Mouse (Mus musculus): ENCODE measurements around the gene Il15. TPM values are rescaled to one million over a fixed set of nuclear protein-coding genes. Genes with fewer than 3 reads are reported as not detected.

Il15 gene
- polyA plus RNA-seq (2017; shearing (Covaris generic)) = under 1 TPM; 0.94 TPM

DNA sequence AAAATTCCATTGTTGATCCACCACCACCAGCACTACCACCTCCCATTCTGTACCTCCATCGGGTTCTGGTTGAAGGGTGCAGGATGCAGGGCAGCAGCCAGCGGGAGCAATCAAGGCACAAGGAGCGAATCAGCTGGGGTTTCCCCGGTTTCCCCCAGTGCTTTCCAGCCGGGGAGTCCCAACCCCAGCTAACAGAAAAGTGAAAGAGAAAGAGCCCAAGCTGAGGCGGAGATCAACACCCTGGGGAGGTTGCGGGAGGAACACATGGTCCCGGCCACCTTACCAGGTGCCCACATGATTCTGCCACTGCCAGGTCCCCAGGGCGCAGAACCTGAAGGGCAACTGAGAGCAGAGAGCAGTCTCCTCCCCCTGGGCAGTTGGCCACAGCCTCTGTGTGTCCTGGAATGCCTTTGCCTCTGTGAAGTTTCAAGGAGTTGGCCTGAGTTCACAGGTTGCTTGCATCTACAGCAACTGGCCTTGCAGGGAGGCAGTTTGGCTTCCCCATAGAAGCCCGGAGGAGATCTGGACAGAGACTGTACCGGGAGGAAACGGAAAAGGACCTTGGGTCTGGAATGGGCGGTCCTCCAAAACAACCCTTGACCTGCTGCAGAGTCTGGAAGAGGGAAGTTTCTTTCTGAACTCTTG, at the start of gene Il15:
TSS of gene Il15 (minus strand) at position 537 of the 645 bp plus-strand sequence.
- peak; percentile 88 for ATAC-seq

DNA sequence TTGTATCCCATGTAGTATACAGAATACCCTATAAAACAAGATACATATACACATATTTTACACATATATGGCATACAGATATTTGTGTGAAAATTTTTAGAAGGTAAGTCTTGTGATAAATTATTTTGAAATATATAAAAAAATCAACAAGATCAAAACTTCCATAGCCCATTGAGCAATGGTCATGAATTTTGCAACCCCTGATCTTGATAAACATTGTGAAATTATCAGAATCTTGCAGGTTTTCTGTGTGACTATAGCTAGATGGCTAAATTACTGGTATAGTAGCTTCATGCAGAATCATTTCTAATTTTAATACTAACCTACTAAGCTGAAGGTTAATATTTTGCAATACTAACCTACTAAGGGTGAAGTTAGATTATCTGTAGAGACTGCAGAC, 41.9 kb upstream of the Il15 start:
- ATAC-seq = no peak

DNA sequence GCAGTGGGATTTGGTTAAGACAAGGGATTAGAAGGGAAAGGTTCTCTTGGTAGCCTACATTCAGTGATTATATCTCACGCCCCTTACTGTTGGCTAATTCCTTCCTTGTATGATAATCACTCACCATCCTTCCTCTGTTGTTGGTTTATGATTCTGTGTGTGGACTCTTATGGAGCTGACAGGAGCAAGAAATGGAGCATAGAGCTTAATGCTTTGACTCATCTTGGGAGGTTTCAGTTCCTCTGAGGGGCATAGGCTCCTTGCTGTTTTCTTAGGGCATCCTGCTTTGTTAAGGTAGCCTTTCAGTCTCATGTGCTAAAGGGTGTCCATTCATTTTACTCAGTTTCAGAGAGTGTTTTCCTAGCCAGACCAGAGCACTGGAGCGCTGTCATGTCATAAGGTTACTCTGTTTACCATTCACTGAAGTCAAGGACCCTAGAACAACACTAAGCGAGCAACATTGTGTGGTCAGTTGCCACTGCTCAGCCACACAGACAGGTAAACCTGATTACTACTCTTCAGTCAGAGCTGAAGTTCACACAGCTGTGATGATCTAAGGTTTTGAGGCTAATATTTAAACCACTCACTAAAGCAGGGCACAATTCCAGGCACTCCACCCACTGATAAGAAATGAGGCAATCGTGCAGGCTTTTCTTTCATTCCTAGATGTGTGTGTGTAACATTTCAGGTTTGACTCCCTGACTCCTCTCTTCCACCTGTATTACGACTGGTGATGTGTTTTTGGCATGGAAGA, 13.7 kb upstream of the Il15 start:
- ATAC-seq = no peak

DNA sequence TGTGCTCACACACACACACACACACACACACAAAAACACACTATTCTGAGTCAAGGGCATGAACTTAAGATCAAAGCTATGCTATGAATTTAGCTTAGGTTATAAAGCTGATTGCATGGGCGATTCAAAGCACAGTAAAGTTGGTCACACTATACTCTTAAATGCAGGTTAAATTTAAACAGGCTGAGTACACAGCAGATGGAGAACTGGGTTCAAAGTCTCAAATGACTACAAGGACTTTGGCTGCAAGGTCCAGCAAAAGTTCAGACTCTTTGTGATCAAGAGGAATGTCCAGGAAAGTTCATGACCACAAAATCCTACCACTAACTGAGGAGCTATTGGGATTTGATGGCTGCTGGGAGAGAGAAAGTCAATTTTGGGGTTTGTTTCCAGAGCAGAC, 12.5 kb upstream of the Il15 start:
- ATAC-seq = no peak

DNA sequence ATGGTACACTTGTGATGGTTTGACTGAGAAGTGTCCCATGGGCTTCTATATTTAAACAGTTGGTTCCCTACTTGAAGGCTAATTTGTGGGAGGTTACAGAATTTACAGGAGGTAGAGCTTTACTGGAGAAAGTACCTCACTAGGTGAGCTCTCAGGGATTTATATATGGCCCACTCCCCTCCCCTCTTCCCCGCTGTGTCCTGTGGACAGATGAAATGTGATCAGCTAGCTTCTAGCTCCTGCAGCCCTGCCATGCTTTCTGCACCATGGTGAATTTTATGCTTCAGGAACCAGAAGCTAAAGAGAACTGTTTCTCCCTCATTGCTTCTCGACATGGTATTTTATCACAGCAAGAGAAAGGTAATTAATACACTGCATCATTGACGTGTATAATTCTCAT, 7.1 kb upstream of the Il15 start:
- no peak for ATAC-seq

DNA sequence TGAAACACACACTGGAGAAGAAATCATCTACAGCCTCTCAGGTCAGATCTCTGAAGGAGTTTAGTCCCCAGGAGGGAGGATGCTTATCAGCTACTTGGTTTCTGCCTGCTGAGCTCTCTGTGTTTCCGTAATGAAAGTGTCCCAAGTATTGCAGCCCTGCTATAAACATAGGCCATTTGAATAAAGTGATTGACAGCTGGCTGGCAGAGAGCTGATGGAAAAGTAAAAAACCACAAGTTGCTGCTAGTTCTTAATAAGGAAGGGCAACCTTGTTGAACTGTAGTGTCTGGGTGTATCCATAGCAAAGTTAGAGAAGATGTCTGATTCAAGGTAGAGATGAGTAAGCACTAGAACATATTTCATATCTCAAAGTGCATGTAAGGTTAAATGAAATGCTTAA, 4.0 kb upstream of the Il15 start:
- ATAC-seq = no peak

DNA sequence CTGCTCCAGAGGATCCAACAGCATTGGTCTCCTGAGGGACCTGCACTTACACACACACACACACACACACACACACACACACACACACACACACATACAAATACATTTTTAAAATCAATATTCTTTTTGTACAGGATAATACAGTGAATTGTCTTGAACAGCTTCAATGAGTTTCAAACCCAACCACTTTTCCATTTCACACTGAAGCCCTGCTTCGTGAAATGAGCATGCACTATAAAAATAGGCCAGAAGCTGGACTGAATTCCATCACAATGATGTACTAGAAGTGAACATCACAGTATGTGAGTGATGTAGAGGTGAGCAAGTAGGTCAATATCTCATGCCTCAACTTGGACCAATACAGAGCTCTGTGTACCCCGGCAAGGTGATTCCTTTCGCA, 1.0 kb upstream of the Il15 start:
- no peak for ATAC-seq

DNA sequence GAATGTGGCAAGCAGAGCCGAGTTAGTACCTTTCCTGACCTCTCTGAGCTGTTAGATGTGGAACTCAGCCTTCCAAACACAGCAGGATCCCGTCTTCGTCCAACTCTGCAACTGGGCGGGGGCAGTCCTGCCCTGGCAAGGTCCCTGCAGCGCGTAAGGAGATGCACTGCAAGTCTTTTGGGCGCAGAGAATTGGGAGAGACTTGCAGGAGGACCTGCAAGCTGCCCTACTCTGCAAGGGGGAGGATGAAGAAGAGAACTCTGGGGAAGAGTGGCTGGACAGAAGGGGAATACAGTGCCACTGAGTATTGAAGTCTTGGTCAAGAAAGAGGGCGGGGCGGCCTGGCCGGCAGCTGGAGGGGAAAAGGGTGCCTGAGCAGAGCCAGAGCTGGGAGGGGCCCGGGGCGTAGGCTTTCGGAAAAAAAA, 749 bp downstream of the Il15 start:
- ATAC-seq = peak; percentile 31

DNA sequence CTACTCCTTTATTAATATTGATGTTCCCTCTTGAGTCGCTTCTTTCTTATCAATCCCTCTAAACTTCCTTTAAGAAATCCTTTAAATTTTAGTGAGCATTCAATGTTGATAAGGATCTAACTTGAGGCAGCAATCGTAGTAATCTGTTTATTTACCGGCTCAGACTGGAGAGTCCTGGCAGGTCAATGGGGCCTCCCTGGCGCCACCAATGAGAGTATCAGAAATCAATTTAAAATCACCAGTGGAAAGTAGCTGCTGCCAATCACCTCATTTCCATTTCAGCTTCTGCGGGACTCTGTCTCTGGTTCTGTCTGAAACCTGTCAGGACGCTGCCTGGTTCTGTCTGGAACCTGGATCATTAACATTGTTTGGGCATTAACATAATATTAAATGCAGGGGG, 1.5 kb downstream of the Il15 start:
- no peak for ATAC-seq

DNA sequence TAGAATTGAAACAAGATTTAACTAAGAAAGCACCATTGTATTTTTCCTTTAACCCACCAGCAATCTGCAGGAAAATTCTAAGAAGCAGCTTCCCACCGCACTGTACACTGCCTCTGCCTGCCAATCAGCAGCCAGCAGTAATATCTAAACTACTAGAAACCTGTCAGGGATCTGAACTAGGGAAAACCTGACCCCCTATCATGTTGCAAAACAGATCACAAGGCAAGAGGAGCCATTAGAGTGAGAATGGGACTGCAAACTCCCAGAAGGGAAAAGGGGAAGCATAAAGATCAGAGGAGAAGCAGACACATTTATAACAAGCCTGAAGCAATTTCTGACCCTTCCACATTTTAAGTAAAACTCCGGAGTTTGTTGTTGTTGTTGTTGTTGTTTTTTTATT, 2.0 kb downstream of the Il15 start:
- ATAC-seq = no peak

DNA sequence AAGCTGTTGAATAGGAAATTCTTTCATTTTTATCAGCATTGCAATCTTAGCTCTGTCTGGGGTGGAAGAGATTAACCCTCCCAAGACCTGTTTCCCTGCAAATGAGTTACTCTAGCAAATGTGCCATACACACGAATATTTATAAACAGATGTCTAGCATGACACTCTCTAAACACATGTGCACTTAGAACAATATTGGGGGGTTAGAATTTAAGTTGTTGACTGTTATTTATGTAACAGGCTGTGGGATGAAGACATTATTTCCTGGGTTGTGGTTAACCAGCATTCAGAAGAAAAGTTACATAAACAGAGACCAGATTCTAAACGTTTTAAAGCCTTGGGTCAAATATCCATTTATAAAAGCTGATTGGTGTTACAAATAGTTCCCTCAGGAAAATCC, 2.6 kb downstream of the Il15 start:
- no peak for ATAC-seq

DNA sequence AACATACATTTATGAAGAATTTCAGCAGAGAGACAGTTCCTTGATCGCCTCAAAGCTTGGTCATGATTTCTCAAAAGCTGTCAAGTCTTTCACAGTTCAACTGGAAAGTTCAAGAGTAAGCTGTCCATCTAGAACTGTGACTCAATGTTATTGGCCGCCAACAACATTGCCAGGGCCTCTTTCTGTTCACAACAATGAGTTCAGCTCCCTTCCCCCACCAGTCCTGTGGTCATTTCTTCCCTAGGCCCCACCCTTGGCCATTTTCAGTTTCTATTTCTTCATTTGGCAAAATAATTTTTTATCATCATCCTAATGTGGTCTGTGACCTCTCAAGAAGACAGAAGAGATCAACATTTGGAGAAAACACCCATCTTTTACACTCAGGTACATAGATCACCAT, 4.5 kb downstream of the Il15 start:
- ATAC-seq = no peak

DNA sequence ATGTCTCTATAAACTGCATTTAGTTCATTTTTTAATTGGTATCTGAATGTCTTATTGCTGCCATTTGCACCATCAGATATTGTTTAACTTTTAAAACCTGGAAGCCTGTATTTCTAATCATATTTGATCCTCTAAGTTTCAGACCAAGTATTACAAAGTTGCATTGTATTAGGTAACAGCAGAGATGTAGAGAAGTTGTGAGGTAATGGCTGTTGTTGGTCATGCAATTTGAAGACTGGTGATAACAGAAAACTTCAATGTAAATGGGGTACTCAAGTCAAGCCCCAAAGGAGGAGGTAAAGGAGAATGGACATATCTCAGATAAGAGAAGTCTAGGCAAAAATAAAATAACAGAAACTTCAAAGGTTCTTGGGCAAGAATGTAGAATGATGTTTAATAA, 11.8 kb downstream of the Il15 start:
- no peak for ATAC-seq

DNA sequence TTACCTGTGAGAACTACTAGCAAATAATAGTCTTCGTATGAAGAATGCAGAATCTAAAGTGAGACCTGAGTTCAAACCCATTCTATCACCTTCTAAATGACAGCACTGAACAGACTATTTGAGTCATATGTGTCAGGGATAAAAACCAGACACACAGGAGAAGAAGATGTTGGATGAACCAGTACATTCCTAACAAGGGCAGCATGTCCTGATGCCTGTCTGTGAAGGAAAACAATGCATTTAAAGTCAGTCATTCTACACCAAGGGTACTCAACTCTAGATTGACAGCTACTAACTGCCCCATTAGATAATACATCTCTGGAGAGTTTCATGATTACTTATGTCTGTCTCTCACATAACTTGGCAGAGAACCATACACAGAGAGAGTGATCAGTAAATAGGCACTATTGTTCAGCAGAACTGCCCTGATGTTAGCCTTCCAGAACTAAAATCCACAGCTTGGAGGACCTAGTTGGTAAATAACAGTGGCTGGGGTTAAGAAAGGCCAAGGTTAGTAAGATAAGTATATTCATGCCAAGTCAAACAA, 14.6 kb downstream of the Il15 start:
- ATAC-seq = no peak

DNA sequence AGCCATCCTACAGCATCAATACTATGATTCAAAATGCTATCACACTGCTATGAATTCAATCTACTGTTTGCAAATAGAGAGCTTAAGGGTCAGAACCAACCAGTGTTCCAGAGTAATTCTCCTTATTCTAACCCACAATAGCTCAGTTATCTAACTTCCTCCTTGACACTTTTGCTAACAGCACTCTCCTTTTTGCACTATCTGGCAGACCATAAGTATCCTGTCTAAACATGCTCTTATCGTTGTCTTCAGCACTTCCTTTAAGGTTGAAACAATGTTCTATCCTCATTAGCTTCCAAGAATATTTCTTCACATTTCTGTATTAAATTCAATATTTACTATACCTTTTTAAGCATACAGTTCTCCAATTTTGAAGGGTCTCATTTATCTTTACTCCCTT, 15.4 kb downstream of the Il15 start:
- no peak for ATAC-seq

DNA sequence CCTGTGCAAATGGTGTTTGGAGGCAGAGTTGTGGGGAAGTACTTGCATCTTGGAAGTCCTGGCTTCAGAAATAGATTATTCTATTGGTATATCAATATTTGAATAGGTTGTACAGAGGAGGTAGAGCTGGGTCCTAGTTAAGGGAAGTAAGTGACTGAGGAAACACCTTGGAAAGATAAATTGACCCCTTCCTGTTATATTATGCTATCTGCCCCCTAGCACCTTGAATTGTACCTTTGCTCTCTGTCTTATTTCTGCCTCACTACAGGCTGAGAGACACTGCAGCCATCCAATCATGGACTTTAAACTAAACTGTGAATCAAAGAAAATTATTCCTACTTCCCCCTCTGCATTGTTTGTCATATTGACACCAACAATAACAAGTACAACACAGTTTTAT, 17.2 kb downstream of the Il15 start:
- ATAC-seq = no peak

DNA sequence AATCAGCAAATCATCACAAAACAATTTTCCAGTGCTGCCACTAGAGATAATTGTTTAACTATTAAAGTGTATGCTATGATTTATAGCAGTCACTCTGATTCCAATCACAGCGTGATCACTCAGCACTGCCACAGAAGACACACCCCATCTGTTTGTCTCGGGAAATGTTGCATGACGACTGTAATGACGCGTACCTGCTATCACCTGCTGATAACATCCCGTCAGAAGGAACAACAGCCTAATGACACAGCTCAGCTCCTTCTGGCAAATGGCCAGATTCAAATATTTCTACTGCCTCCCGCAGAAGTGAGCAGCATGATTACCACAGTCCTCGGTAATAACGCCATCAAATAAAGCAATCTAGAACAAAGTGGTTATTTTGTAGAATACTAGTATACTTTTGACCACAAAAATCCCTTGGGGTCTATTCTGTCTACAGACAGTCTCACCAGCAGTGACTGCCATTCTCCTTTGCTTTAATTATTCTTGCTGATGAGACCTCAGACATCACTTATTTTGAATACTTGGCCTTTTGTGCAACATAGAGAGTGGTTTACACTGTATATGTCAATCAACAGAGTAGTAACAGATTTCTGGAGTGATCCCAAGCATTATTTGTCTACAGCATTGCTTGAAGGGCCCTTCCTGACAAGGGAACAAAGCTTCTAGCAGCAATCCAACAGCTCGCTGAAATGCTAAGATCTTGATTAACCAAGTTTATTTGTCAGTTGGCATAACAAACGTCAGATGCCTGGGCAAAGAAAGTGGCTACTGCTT, 18.4 kb downstream of the Il15 start:
- no peak for ATAC-seq

DNA sequence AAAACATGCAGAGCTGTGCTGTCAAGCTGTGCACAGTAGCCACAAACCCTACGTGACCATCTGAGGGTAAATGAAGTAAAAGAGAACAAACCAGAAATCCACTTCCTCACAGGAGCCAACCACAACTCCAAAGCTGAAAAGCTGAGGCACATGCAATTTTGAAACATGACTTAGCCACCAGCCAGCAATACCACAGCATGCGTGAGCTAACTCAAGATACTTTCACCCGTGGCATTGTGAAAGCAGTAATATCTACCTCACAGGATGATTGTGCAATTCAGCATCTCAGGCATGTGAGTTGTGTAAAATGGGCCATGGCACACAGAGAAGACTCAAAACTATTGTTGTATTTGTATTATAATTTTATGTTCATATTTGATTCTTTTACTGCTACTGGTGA, 19.7 kb downstream of the Il15 start:
- ATAC-seq = no peak

DNA sequence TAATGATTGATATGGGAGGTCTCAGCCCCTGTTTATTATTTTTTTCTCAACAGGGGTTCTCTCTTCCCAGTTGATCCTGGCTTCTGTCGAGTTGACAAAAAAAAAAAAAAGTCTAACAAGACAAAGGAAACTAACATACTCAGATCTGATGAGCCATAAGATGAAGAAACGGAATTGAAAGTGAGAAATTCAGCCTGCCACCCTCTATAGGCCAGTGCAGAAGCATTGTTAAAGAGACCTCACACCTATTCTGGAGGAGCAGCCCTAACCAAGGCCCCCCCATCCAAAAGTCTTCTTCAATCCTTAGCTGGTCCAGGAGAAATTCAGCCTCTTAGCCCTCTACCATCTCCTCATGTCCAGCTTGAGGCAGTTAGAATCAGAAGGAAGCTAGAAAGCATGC, 20.7 kb downstream of the Il15 start:
- no peak for ATAC-seq

DNA sequence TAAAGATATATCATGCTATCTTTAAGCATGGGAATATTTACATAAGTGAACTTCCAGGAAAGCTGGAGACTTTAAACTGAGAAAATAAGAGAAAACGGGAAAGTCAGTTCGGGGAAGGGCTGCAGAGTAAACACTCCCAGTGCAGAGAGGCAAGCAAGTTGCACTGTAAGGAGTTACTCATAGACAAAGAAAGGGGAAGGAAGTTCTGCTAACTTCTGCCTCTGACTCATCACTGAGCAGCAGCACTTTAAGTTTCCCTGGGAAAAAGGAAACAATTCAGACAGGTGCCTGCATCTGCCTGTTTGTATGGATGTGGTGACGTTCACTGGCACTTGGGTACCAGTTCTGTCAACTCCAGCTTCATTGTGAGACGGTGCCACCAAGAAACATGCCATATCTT, 28.6 kb downstream of the Il15 start:
- ATAC-seq = no peak

DNA sequence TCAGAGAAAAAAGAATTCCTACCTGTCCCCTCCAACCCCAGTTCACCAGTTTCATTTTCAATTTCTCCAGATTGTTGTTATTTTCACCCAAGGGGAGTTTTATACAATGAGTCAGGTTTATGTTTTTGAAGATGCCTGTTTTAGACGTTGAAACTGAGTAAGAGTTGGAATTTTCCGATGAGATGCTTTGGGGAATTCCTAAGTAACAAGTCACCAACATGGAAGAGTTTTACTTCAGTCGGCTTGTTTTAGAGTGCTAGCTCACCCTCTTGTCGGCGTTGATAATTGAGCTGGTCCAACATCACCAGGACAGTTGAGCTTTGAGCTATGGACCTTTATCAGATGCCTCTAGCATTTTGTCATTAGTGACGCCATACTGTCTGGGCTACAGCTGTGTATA, 30.2 kb downstream of the Il15 start:
- no peak for ATAC-seq

DNA sequence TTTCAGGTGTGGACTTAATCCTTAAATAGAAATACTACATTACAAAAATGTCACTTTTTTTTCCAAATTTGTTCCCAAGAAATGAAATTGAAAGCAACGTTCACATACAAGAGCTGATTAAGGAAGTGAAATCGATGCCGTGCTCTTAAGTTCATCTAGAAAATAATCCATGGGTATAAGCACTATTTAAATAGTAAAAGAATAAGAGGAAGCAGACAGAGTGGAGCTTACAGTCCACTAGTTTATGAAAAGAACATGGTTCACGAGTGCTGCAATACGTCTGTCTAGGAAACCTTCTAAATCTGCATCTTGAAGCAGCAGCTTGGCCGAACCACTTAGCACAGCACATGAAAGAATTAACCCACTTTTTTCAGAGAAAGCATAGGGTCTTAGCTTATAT, 32.4 kb downstream of the Il15 start:
- ATAC-seq = no peak

DNA sequence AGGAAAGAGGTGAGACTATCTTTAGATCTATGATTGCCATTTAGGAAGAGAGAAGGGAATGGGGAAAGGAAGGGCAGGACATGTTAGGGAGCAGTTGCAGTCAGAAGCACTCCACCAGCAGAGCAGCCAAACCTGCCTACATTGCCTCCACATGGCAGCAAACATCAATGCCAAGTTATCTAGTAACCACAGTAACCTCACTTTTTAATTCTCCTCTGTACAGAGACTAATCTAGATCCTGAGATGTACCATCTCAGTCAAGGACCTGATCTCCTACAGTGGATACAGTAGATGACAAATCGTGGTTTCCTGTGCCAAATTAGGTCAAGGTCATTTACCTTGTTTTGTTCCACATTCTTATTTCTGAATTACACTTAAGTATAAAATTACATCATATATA, 42.0 kb downstream of the Il15 start:
- ATAC-seq = no peak

DNA sequence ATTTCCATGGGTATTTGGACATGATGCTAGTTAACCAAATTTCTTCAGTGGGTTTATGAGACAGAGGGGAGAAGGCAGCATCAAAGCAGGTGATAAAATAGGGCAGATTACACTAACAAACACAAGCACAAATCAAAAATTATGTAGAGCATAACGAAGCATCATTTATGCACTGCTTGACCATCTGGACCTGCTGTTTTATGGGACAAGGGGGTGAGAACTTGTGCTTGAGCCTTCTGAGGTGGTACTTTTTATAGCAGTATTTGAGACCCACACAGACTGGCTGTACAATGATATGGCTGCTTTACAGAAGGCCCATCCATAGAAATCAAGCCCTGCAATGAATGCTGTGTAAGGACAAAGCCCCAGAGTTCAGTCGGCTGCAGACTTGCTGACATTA, 46.9 kb downstream of the Il15 start:
- no peak for ATAC-seq
